Mouse (Mus musculus) splenic B cell, adult 2 months (primary cell): ENCODE data around the gene Cox15.
A peak's percentile ranks its signal among the peaks of the same experiment; 100 is the strongest.

ENCODE experiments used
- DNase-seq: peaks from one replicate; pipeline ENCODE4 v3.0.0-alpha.2; 2011; ENCODE audit warnings: low read depth, low spot score
- H3K27me3 ChIP-seq: 2 replicates; pipeline ENCODE4 v1.6.1; 2012; ENCODE audit warnings: mild to moderate bottlenecking, low read length, moderate library complexity, mixed read lengths; ENCODE audit not compliant: control insufficient read depth, poor library complexity, insufficient read depth, severe bottlenecking
- H3K36me3 ChIP-seq: 2 replicates; pipeline ENCODE4 v1.6.1; 2012; ENCODE audit warnings: mild to moderate bottlenecking, low read length, moderate library complexity, mixed read lengths; ENCODE audit not compliant: control insufficient read depth, poor library complexity, insufficient read depth, severe bottlenecking

The Cox15 gene

DNA sequence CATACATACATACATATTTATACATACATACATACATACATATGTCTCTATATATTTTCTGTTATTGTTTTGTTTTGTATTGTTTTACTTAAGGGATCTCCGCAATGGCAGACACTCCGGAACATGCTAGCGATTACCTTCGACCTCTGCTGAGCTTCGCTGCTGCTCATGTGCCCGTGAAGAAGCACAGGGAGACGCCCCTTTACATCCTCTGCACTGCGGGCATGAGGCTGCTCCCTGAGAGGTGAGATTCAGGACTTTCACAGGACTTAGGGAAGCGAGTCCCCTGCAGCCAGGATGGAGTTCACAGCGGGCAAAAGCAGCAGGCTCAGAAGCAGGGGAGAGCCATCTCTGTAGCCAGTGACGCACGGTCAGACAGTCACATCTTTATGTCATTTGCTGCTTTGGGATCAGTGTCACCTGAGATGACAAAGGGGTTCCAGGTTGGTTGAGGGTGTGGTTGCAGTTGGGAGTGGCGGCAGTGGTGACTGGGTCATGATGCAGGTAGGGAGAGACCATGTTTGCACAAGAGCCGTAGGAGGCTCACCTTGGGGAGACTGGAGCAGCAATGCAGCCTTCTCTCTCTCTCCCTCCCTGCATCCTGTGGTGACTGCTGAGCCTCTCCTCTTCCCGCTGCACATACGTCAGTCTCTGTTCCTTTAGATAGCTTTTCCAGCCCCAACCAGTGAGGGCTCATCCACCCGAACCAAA, 47.9 kb downstream of the Cox15 start:
- Histone ChIP-seq H3K27me3 (no peaks in the 10 kb centered on the region), H3K36me3 (peaks cover 9% of the 10 kb centered on the region)
- DNase-seq, result no peak

DNA sequence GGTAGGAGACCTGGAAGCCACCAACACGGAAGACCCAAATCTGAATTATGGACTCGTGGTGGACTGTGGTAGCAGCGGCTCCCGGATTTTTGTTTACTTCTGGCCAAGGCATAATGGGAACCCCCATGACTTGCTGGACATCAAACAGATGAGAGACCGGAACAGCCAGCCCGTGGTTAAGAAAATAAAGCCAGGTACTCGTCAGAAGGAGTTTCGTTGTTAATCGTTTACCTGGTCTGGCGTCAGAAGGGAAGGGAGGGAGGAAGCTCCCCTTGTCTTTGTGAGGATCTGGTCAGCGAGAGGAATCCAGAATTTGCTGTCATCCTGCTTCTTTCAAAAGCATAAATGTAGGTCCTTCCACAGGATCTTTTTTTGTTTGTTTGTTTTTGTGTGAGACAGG, 48.6 kb downstream of the Cox15 start:
- Histone ChIP-seq H3K27me3 (no peaks in the 10 kb centered on the region), H3K36me3 (peaks cover 12% of the 10 kb centered on the region)
- DNase-seq, result no peak

DNA sequence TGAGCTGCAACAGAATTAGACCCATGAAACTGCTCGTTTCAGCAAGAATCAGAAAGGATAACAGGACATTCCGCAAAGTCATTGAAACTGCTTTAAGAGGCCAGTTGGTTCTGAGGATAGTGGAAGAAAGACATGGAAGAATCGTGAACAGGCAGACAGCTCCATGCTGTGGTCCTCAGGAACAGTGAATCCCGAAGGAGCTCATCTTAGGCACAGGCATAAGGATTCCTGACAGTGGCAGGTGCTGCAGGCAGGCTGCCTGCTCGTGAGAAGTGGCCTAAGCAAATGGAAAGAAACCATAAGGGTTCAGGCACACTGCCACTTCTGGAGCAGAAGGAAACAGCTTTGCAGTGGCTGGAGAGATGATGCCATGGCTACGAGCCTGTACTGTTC, 53.0 kb downstream of the Cox15 start:
- no peaks in the 10 kb centered on the region for H3K27me3 ChIP-seq
- DNase-seq, result no peak
- peaks cover 3% of the 10 kb centered on the region; the same call in 1 of the 2 replicates for H3K36me3 ChIP-seq

DNA sequence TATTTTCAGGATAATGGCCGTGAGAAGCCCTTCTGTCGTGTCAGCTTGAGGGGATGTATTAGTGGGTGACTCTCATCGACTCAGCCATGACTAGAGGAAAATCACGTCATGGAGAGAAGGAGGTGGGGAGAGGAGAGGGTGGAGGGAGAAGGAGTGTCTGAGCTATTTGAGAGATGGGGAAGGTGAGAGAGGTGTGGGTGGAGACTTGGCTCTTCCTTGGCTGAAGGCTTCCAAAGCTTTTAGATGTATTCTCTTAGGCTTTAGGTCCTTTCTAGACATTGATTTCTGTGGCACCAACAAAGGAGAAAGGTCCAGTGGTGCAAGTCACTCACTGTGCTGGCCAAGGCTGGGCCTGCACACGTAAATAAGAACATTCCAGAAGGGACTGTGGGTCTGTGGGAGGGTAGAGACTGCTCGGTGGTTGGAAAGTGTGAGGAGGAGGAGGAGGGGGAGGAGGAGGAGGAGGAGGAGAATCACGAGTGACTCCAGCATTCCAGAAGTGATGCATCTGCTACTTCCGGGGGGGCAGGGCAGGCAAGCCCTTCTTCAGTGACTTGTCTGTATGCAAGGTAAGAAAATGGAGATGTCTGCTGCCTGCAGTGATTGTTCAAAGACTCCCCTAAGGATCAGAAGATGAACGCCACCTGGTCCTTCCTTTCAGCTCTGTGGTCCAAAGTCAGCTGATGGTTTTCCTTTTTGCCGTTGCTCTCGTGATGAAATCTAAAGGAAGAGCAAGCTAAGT, 53.6 kb downstream of the Cox15 start:
- Histone ChIP-seq H3K36me3 (peaks cover 3% of the 10 kb centered on the region; the same call in 1 of the 2 replicates), H3K27me3 (no peaks in the 10 kb centered on the region)
- no peak for DNase-seq

DNA sequence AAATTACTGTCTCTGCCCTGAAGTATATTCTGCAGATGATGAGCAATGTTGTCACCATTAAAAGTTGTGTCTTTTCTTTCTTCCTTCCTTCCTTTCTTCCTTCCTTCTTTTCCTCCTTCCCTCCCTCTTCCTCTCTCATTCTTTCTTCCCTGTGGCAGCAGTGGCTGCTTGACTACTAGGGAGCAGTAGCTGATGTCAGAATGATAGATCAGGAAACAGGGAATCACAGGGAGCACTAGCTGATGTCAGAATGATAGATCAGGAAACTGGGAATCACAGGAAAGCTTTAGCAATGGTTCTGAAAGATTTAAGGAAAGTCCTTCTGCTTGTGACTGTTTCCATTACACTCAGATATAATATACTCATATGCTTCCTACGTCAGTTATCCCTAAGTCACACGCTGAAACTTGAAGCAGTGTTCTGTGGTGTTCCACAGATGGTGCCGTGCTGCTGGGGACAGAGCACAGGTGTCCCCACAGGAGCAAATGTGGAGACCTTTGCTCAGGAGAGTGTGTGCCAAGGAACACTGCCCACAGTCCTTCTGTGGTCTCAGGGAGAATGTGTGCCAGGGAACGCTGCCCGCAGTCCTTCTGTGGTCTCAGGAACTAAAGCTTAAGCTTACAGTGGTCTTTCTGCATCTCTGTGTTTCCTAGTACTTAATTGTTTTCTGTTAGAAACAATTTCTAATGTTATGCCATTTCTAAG, 55.0 kb downstream of the Cox15 start:
- Histone ChIP-seq H3K27me3 (no peaks in the 10 kb centered on the region), H3K36me3 (peaks cover 3% of the 10 kb centered on the region; the same call in 1 of the 2 replicates)
- DNase-seq, result no peak

DNA sequence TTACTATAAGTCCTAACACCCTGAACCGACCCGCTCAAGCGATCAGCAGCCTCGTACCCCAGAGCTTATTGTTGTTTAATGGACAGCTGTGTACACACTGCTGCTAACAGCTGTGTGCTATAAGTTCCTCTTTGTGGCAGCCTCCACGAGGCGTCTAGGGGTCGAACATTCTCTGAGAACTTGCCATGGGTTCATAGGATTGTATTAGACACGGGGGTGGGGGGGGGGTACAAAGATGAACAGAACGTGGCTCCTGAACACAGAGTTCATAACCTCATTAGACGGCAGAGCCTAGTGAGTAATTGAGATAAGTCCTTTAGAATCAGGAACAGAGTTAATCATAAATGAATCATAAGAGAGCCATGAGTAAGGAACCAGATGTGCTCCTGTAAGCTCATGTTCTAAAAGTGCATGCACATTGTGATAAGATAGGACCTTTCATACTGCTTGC, 57.3 kb downstream of the Cox15 start:
- Histone ChIP-seq H3K36me3 (peaks cover 3% of the 10 kb centered on the region; the same call in 1 of the 2 replicates), H3K27me3 (no peaks in the 10 kb centered on the region)
- no peak for DNase-seq

DNA sequence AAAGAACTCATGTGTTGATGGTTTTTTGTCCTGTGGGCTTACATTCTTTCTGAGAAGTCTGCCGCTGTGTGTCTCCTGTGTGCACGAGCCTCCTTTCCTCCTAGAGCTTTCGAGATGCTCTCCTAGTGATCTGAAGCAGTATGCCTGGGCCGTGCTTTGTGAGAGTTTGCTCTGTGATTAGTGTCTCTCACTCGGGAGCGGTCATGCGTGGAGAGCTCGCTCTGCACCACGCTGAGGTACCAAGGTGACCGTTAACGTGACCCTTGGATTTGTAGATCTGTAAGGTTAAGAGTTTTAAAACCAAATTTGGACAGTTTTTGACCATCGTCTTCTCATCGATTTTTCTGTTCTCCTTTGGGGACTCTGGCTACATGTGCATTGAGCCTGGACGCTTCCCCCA, 60.0 kb downstream of the Cox15 start:
- Histone ChIP-seq H3K36me3 (no peaks in the 10 kb centered on the region), H3K27me3 (no peaks in the 10 kb centered on the region)
- no peak for DNase-seq

DNA sequence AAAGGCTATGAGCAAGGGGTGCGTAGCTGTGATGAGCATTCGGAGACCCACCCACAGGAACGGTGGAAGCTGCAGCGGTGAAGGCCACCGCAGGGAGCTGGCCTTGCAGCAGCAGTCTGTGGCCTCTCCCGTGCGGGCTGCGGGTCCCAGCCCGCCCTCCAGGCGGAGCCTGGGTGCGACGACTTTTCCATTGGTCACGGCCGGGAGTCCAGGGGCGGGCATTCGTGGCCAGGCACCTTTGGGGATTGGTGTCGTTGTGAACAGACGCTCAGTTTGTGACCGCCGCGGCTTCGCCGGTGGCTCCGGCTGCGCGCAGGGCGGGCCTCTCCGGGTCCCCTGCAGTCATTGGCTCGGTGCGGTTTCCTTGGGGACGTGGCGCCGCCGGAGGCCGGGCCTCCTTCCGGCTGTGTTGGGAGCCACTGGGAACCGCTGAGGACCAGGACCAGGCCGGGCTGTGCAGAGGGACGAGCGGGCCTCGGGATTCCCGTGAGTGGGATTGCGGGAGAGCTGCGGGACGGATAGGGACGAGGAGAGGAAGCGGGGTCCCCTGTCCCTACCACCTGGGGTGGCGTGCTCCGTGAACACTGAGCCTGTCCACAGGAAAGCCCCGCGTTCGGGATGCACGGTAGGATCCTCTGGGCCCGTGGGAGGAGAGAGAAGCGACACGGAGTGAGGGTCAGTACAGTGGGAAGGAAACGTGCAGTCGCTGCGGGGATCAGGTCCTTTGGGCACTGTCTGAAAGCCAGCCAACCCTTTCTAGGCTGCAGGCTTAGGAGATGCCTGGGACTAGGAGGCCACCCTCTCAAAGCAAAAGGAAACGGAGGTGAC, 63.2 kb downstream of the Cox15 start, which contains the start of gene Entpd7:
Gene Entpd7, plus strand, starts transcription at position 254 of the 828 bp plus-strand sequence.
- peak; percentile 93 for DNase-seq
- Histone ChIP-seq H3K27me3 (no peaks in the 10 kb centered on the region), H3K36me3 (no peaks in the 10 kb centered on the region)
